Mouse (Mus musculus) mesoderm, embryonic 11.5 days (tissue): ENCODE results near the gene Ankrd13d.

Experiments
- DNase-seq: peaks from one replicate; pipeline ENCODE4 v3.0.0-alpha.2; 2012; ENCODE audit warnings: low read depth, low spot score

The Ankrd13d gene

GRCm38 (mm10) chr19:4227894-4228678 lies 54.9 kb downstream of the Ankrd13d start:
- peak; percentile 87 for DNase-seq

- DNase-seq, result no peak
Measured at GRCm38 (mm10) chr19:4227446-4227845, 55.5 kb downstream of the Ankrd13d start.

- DNase-seq, result no peak
Measured at GRCm38 (mm10) chr19:4226779-4227178, 56.2 kb downstream of the Ankrd13d start.

DNA sequence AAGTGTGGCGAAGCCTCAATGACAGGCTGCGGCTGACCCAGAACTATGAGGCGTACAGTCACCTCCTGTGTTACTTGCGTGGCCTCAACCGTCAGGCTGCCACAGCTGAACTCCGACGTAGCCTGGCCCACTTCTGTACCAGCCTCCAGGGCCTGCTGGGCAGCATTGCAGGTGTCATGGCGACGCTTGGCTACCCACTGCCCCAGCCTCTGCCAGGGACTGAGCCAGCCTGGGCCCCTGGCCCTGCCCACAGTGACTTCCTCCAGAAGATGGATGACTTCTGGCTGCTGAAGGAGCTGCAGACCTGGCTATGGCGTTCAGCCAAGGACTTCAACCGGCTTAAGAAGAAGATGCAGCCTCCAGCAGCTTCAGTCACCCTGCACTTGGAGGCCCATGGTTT lies 60.8 kb downstream of the Ankrd13d start:
- DNase-seq, result no peak

GRCm38 (mm10) chr19:4220957-4221743 lies 61.8 kb downstream of the Ankrd13d start:
- DNase-seq, result no peak

DNA sequence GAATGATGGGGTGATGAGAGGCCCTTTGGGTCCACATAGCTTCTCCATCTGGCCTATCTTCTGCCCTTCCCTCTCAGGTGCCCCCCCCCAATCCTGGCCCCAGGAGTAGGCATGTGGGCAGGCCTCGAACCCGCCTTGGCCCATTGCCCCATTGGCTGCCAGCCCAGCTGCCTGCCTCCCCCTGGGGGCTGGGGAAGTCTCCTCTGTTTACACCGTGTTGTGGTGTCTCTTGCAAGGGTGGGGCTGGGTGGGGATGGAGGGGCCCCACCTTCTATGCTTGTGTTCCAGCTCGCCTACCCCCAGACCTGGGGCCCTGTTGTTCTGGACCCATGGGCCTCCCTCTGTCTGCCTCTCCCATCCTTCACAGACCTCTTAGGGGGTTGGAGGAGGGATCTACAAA lies 62.5 kb downstream of the Ankrd13d start:
- no peak for DNase-seq
